Mouse (Mus musculus): Measurements from ENCODE around the gene Tmem223.
"Not testable (repeated sequence)": the region's sequence is repeated elsewhere in the genome, so short reads cannot be mapped to it uniquely, and the experiment has no call there.

Gene Tmem223

GRCm38 (mm10) chr19:8770567-8771270, at the start of gene Tmem223:
Gene Tmem223 (plus strand): TSS chr19:8770996.
- peak; percentile 64 to 76 for DNase-seq

GRCm38 (mm10) chr19:8721378-8721777, 49.4 kb upstream of the Tmem223 start:
- DNase-seq = no peak

GRCm38 (mm10) chr19:8722021-8722420, 48.8 kb upstream of the Tmem223 start:
- DNase-seq = no peak

- no peak for DNase-seq
These were observed 48.3 kb upstream of the Tmem223 start for GRCm38 (mm10) chr19:8722559-8722906.

- DNase-seq = peak; percentile 94 to 97
These were observed 47.8 kb upstream of the Tmem223 start, which contains the start of gene Slc3a2 for GRCm38 (mm10) chr19:8722907-8723573. Gene Slc3a2 (minus strand): TSS chr19:8723369.

DNA sequence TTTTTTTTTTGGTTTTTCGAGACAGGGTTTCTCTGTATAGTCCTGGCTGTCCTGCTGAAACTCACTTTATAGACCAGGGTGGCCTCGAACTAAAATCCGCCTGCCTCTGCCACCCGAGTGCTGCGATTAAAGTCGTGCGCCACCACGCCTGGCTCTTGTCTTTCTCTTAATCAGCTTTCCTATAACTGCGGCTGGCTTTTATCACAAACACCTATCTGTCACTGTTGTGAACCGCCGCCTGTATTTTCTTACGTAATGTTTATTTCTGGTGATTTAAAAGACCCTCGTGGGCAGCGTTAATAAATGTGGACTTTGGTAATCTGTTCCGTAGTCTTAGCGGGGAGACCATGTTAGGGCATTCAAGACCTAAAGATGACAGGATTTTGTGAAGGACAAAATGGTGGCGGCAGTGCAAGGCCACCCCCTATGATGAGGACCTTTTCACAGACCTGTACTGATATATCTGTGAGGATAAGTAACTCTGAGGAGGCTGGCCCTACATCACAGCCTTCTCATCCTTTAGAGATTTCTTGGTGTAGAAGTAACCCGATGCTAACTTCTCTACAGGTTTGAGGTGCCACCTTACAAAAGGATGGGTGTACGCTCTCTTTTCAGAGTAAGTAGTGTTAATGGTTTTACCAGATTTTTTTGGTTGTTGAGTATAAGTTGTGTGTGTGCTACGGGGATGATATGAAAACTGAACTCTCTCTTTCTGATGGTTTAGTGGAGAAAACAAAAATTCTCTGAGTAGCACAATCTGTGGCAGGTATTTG, 47.0 kb upstream of the Tmem223 start:
- peak in 1 of 2 experiments; percentile 38 for DNase-seq

DNA sequence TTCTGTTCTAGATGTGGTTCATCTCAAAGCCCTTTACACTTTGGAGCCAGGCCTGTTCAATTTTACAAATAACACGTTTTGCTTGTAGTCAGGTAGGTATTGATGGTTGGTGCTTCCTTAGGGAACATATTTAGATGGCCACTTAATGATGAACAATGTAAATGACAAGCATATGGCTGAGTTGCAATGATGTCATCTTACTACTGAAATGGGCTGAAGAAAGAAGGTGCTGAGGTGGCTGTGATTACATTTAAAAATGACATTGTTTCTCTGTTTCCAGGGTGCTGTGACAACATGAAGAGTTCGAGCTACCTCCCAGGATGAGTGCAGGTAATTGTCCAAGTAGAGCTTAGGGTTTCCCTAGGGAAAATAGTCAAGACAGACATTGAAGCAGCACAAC, 46.4 kb upstream of the Tmem223 start:
- DNase-seq = no peak

GRCm38 (mm10) chr19:8725081-8725613, 45.6 kb upstream of the Tmem223 start:
- no peak for DNase-seq

GRCm38 (mm10) chr19:8726609-8727390, 44.0 kb upstream of the Tmem223 start:
- no peak for DNase-seq

GRCm38 (mm10) chr19:8727495-8728114, 43.2 kb upstream of the Tmem223 start:
- no peak for DNase-seq

DNA sequence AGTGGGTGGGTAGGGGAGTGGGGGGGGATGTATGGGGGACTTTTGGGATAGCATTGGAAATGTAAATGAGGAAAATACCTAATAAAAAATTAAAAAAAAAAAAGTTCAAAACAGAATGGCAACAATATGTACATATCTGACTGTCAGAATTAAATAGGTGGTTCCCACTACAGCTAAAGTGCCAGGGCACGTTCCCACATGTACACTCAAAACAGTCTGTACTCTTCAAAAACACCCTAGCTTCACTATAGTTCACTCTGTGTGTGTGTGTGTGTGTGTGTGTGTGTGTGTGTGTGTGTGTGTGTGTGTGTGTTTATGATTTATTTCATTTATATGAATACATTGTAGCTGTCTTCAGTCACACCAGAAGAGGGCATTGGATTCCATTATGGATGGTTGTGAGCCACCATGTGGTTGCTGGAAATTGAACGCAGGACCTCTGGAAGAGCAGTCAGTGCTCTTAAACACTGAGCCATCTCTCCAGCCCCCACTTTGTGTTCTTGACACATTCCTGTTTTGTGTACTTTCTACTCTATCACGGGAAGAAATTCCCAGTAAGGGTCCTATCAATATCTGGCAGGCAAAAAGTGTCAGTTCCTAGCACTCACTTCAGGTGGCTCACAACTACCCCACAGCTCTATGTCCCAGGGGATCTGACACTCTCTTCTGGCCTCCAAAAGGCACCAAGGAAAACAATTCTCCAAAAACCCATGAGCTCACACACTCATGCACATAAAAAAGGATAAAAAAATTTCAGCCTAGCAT, 42.3 kb upstream of the Tmem223 start:
- DNase-seq = not testable (repeated sequence)

GRCm38 (mm10) chr19:8734334-8734733, 36.5 kb upstream of the Tmem223 start:
- no peak for DNase-seq

DNA sequence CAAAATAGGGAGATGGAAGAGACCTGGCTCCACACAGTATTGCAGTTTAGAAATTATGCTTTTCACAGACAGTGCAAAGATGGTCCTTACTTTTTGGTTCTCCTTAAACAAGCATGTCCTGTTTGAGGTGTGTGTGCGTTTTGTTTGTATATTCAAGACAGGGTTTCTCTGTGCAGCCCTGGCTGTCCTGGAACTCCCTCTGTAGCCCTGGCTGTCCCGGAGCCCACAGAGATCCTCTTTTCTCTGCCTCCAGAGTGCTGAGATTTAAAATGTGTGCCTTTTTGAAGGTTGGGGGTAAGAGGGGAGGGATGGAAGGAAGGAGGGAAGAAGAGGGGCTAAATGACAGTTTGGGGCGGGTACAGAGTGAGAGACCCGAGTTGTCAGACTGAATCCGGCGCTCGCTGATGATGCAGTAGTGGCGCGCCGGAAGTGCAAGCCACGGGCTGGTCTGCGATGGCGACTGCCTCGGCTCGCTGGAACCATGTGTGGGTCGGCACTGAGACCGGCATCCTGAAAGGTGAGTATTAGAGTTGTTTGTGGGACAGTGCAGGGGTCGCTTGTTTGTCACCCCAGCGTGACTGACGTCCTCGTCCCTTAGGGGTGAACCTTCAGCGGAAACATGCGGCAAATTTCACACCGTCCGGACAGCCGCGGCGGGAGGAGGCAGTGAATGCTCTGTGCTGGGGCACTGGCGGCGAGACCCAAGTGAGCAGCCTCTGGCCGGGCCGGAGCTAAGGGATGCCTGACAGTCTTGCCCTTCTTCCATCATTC, 35.2 kb upstream of the Tmem223 start, which contains the start of gene Wdr74:
Gene Wdr74, plus strand, starts transcription at position 439 of the 771 bp plus-strand sequence.
- DNase-seq = peak; percentile 76 to 80

- DNase-seq = no peak
These were observed 34.7 kb upstream of the Tmem223 start for GRCm38 (mm10) chr19:8736160-8736467.

DNA sequence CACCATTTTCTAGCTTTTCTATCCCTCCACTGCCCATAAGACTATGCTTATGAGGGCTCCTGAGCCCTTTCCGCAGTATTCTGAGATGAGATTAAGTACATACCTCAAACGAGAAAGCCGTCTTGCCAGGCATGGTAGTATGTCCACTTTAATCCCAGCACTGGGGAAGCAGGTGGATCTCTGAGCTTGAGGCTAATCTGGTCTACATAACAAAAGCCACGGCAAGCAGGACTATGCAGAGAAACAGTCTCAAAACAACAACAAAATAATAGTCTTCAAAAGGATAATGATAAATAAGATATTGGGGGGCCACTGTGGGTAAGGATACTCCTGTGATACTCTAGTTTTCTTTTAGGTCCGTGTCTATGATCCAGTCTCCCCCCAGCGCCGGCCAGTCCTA, 31.9 kb upstream of the Tmem223 start:
- DNase-seq = no peak

- DNase-seq = no peak
These were observed 31.1 kb upstream of the Tmem223 start for GRCm38 (mm10) chr19:8739646-8740045.

DNA sequence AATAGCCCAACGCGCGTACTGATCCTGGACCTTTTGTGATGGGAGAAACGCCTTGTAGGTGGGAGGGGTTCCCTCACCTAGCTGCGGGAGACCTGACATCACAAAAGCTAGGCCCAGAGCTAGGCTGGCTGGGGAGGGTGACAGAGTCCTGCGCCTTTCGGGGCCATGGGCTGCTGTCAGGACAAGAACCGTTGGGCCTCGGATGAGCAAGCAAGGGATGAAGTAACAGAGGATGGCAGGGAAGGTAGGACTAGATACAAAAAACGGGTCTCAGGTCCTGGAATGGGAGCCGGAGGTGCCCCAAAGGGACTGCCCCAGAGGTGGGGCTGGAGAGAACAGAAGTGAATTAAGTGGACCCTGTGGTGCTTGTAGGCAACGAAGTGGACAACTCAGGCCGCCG, 30.2 kb upstream of the Tmem223 start, which contains the start of gene 1700092M07Rik:
Gene 1700092M07Rik, plus strand, starts transcription at position 116 of the 400 bp plus-strand sequence.
- peak in 1 of 2 experiments; percentile 46 for DNase-seq

GRCm38 (mm10) chr19:8741243-8741869, 29.4 kb upstream of the Tmem223 start, which contains the start of gene Stx5a:
Gene Stx5a (plus strand): TSS chr19:8741413.
- DNase-seq = peak; percentile 92 to 95

- DNase-seq = no peak
These were observed 28.6 kb upstream of the Tmem223 start for GRCm38 (mm10) chr19:8742176-8742575.

- no peak for DNase-seq
These were observed 25.4 kb upstream of the Tmem223 start for GRCm38 (mm10) chr19:8745382-8745781.

Measured in thymus, adult 18-20 months (tissue).